Mouse (Mus musculus) kidney, adult 11 months (tissue): ENCODE measurements around the gene Akt3.
A peak's percentile ranks its signal among the peaks of the same experiment; 100 is the strongest.

Experiments used
- DNase-seq: peaks from one replicate; pipeline ENCODE4 v3.0.0; 2022

The Akt3 gene

DNA sequence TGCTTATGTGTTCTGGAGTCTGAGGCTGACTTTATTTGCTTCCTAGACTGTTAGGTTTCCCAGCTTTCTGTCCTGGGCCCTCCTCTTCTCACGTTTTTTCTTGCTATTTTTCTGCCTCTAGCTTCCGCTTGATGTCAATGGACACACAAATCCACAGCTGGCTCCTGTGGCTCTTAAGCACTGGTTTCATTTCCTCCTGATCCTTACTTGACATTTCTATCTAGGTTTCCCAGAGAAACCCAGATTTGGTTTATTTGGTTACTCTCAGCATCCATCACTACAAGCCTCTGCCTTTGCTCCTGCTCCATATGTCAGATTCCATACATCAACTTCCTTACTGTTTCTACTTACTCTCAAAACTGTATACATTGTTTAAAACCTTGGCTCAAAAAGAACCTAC lies 211.0 kb downstream of the Akt3 start:
- DNase-seq, result no peak

DNA sequence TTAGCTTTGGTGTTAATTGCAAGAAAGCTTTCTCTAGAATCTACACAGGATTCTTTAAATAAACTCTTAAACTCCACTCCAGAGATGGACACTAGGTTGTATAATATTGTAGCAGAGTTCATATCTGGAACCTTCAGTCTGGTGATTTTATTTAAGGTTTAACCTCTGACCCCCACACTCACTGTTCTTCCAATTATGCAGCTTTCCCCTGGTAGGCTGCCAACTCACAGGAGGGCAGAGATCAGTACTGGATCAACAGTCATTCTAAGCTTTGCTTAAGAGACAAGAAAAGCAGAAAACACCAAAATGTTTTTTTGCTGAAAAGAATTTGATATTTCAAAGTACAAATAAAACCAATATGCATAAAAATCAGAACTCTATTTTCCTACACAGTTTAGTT lies 212.1 kb downstream of the Akt3 start:
- peak; percentile 74 for DNase-seq

DNA sequence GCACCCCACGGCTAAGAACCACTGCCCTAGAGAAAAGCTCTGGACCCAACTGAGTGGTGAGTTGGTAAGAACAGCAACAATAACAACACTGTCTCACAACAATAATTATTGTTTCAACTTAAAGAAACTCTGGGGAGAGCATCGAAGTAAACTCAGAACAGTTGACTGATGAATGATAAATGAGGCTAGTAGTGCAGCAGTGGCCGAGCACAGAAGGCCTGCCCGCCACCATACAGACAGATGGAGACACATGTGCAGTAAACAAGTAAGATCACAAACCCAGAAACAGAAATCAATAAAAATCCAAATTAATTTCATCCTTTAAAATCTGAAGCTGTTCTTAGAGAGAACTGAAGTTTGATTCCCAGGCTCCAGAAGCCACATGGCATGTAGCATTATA lies 217.9 kb downstream of the Akt3 start:
- DNase-seq, result no peak

DNA sequence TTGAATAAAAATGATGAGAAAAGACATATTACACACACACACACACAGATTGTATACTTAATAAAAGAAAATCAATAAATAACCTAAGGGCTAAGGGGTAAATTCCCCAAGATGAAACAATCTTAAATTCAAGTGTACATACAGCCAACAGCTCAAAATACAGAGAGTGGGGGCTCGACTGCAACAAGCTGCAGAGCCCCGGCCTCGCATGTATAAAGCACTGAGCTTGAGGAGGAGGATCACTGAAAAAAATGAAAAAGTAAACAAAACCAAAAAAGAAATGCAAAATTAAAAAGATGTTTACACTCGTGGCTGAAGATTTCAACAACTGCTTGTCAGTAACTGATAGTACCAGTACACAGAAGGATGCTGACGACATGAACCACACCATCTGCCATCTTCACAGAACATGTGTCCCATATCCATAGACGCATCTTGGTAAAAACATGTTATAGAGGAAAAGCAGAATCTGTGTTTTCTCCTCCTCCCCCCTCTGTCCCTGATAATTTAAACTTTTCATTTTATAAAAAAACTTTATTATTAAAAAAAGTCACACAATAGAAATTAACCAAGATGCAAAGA lies 218.8 kb downstream of the Akt3 start:
- DNase-seq, result no peak

DNA sequence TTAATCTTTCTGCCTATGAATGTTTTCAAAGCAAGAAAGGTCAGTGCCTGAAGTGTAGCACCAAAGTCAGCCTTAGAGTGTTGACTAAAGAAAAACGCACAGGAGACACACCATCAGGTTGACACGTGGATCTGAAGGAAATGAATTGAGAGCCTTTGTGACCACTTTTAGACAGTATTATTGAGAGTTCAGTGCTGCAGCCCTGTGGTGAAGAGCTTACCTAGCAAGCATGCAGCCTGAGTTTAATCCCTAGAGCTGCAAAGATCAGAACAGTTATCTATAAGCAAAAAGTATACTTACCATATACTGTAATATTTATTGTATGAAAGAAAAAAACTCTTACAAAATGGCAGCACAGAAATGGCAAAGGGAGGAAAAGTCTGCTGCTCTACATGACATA lies 219.6 kb downstream of the Akt3 start:
- no peak for DNase-seq

DNA sequence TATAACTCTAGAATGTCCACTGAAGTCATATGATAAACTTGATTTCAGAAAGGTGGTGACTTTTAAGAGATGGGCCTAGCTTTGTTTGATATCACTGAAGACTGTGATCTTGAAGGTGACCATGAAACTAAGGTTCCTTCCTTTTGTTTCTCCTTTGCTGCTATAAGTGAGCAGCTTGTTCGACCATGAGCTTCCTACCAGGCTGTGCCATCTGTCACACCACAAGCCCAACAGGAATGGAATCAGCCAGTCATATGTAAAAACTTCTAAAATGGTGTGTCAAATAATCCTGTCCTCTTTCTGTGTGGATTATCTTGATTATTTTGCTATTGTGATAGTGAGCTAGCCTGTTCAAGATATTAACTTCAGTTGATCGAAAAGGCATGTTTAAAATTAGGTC lies 222.5 kb downstream of the Akt3 start:
- DNase-seq, result no peak

DNA sequence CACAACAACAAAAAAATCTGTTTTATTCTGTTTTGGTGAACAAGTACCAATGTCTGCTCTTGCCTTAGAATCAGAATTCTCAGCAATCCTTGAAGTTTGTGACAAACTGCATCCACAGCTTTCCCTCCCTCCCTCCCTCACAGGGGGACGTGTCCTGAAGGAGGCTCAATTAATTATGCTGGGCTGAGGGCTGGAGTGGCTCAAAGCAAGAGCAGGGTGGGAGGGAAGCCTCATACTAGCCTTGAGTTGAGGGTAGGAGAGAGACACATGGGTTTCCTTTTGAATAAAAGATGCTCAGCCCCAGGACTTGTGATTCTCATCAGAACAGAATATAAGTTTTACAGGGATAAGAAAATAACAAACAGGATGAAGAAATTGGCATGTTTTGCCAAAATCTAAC lies 225.8 kb downstream of the Akt3 start:
- DNase-seq, result no peak

DNA sequence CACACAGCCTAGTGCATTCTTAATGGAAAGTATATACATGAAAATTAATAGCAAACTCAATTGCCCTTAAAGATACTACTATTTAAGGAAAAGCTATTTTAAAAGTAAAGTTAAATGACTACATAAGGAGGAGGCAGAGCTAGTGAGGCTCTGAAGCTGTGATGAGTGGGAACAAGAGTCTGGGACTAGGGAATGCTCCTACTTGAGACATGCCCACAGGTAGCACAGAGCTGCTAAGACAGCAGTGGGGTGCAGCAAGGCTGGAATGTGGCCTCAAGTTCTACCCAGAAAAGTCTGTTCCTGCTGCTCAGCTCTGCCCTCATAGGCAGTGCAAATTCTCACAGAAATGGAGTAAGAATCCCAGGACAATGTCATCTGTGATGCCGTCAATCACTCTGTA lies 226.8 kb downstream of the Akt3 start:
- DNase-seq, result no peak

DNA sequence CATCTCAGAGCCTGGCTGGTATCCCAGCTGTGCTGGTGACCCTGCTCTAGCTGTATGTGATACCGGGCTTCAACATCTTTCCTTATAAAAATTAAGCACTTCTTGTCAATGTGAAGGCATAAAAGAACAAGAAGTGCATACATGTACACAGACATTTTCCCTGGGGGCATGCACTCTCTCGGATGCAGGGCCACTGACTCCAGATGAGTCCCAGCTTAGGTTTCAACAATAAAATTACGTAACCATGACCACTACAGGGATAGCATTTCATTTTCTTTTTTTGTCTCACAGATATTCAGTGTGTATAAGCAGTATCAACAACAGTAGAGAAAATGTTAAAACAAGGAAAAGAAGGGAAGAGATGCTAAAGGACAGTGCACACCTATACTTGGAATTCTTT lies 227.3 kb downstream of the Akt3 start:
- DNase-seq, result no peak

DNA sequence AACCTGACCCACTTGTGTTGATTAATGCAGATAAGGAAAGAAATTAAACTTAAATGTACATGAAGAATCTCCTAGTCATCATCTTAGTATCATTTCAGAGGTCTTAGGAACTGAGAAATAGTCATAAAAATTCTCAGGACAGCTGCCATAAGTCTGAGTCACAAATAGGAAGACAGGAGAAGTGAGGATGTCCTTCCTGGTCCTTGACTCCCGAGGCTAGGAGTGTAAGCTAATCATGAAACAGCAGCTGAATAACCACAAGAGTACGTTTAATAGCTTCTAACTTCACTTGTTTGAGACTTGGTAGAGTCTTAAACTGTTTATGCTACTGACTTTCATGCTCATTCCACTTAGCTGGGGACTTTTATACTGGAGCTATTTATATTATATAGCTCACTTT lies 229.0 kb downstream of the Akt3 start:
- DNase-seq, result no peak

DNA sequence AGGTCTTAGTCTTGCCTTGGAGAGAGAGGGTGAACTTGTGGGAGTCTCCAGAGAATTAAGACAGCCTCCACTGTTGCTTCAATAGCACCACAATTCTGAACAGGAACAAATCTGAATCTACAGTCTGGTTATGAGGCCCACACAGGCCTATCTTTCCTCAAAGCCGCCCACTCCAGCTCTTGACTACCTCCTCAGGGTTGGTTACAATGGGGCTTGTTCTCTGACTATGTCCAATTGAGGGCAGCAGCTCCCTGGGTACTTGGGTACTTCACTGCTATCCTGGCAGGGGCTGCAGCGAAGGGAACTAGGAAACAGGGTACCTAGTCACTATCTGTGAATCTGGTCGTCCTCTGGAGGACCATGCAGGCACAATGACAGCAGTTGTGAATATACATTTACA lies 230.3 kb downstream of the Akt3 start:
- DNase-seq, result no peak

DNA sequence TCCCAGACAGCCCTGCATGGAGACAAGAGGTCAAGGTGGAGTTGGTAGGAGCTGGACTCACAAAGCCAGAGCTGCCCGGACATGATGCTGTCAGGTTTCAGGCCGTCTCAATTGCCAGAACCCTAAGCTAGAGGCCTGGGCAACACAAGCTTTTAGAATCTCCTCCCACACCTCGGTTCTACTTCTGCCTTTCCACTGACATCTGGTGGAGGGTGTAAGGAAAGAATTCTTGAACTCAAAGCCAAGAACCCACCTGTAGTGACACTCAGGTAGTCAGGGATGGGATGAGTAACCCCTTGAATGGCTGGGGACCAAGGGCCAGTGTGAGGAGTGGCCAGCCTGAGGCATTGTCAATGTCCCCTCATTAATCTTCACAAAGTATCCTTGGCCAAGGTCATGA lies 235.3 kb downstream of the Akt3 start:
- no peak for DNase-seq

DNA sequence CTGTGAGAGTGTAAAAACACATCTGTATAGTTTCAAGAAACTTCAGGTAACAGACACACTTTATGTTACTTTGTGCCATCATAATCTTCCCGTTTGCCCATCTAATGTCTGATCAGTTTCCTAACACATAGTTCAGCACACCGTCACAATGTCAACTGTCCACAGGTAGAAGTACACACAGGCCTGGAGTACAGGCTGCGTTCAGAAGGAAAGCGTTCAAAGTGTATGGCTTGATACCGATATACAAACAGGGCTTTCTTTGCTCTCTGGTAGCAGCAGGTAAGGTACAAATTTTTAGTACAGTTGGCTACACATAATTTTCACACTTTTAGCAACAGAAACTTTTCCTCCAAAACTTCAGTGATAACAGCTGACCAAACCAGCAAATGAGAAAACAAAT lies 238.3 kb downstream of the Akt3 start:
- no peak for DNase-seq

DNA sequence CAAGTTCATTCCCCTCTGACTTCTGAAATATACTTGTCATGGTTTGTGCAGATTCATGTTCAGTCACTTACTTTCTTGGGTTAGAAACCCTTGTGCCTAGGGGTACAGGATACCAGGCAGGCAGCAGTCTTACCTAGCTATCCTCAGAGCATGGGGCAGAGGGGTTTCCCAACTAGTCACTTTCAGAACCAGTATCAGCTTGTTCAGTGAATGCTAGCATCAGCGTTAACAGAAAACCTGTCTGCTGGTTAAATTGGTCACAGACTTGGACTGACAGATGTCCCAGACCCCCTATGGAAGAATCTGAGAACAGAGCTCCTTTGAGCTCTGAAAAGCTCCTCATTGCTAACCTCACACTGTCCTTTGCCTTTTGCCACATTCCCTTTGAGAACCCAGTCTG lies 239.3 kb downstream of the Akt3 start:
- no peak for DNase-seq

DNA sequence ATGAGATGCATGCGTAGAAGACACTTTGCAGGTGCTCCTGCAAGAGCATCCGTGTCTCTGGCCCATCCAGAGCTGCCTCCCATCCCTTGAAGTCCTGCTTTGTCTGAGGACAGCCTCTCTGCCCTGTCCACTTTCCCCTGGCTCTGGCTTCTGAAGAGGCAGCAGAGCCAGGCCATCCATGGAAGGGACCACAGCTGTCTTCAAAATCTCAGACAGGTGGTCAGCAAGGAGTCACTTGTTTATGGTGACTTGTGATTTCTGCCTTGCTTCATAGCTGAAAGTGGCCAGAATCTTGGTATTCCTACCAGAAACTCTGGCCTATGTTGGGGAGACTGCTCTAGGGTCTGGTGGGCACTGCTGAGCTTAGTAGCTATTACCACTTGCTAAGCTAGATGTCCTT lies 241.3 kb downstream of the Akt3 start:
- no peak for DNase-seq

DNA sequence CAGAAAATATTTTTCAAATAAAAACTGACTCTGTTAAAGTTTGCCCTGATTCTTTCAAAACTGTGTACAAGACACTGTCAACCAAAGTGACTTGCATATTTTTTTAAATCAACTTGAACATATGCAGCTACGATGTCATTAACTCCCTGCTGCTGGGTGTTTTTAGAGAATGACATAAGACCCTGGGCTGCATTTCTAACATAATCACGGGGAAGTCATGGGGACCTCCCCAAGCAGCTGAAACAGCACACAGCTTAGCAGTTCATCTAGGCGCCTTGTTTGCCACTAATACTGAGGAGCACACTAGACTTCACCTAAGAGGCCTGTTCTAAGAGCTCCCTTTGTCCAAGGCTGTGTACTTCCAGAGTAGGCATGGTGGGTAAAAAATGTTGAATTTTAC lies 242.1 kb downstream of the Akt3 start:
- no peak for DNase-seq

DNA sequence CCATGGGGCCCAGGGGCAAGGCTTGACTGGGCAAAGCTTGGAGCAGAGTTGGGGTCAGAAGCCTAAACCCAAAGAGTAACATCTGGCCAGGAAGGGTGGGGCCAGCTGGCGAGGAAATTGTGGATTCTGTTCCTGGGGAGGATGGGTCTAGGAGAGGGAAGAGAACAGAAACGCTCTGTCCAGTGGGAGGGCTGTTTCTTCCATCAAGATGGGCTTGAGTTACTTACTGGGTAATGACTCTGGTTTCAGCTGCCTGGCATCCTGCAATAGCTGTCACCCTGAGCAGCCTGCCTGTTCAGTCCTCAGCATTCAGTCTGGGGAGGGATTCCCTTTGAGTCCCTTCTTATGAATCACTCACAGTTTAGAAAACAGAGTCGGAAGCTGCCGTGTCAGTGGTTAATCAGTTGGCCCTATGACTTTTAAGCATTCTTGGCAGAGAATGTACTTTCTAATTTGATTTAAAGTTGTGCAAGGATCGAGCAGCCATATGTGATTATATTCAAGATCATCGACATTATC lies 243.0 kb downstream of the Akt3 start:
- no peak for DNase-seq

DNA sequence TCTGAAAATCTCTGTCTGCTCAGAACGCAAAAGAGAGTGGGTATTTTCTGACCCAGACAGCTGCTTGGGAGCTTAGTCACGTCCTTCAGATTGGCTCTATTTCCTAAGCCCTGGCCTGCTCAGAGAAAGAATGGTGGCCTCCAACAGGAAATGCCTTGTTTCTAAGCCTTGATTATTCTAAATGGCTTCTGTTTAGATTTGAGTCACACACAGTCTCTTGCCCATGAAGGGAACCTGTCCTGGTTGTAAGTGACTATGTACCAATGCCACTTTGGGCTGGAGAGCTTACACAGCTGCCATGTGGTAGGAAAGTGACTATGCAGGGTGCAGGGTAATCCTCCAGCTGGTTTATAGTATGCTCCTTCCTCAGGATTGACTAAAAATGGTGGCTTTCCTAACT lies 243.7 kb downstream of the Akt3 start:
- DNase-seq, result no peak

DNA sequence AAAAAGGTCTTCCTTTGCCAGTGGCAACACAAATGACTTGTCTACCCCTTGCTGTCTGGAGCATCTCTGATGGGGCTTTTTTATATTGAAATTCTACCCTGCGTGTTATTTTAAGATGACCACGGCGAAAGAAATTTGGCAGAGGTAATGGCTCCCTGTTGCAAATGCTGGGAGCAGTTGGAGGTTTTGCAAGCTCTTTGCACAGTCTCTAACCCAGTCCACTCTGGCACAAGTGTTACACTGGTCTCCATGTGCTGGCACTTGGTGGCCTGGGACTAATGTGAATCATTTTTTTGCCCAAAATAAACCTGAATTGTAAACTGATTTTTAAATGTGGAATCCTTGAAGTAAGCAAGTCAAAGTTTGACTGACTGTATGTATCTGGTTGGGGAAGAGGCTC lies 244.2 kb downstream of the Akt3 start:
- DNase-seq, result no peak

DNA sequence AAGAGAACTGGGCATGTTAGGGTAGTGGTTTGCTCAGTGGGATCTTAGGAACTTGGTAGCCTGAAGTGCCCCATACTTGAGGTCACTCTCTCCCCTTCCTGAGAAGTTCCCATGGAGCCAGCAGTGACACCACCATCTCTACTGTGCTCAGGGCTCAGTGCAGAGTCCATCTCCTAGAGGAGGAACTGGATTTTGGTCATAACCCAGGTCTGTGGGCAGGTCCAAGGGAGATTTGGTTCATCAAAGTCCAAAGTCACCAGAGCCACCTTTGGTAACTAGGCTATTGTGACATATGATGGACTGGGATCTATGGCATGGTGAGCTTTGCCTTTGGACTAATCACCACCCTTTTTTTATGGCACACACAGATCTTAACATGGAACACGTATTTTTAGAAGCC lies 244.7 kb downstream of the Akt3 start:
- no peak for DNase-seq

DNA sequence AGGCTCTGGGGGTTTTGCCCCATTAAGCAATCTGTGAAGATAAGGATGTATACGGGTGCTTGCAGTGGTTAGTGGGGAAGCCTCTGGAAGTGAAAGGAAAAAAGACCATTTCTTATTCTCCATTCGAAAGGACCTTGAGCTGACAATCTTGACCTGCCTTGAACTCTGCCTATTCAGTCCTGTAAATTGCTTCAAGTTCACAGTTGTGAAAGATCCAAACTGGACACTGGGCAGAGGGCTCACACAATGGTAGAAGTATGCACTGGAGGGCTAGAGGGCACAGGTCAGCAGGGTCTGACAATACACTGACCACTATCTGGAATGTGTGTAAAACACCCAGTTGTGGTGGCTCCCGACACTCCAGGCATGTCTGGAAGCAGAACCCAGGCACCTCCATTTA lies 245.2 kb downstream of the Akt3 start:
- no peak for DNase-seq

DNA sequence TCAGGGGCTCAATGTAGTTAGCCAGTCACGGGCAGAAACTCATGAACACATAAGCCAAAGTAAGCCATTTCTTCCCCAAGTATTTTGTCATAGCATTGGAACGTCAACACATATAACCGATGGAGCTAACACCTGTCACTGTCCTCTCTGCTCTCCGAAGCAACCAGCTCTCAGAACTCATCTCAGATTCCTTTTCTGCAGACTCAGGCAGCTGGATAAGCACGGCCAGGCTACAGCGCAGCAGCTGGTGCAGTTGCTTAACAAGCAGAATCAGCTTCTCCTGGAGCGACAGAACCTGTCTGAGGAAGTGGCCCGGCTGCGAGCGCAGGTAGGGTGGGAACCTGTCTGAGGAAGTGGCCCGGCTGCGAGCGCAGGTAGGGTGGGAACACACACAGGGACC lies 246.3 kb downstream of the Akt3 start:
- no peak for DNase-seq

DNA sequence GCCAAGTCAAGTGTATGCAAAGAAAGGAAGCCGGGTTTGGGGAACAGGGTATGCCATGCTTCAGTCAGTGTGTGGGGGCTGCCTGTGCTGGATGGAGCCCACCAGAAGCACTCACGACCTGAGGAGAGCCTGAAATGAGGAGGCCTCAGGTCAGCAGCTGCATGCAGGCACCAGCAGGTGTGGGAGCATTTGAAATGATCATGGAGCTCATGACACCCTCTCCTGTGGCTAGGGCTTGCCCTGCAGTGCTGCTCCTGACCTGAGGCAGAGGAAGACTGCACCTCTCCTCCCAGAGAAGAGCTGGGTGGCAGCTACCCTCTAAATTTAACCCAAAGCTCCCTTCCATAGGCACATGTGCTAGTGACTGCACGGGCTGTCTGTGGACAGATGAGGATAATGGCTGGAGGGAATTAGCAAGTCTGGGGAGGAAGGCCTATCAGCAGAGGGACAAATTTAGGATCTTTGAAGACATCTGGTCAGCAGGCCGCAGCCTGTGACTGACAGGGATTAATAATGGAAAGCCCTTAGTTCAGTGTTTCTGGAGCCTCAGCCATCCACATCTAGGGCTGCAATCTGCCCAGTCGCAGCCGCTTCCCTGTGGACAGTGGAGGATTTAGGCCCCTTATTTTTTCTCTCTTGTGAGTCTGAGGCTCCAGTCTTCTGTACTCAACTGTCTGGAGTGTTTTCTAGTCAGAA lies 247.2 kb downstream of the Akt3 start:
- DNase-seq, result no peak

DNA sequence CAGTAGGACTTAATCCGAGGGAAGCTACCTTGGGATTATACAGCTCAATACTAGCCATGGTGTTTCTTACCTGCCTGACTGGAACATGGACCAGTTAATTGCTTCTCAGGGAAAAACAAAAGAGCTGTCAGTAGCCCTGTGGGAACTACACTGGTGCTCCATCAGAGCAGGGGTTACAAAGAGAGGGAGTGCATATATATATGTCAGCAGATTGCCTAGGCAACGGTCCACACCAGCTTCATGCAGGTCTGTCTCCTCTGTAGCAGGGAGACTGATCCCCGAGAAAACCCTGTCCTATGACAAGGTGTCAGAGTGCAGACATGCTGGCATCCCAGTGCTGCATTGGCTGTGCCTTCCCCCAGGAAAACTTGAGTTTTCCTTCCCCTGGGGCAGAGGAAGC lies 248.0 kb downstream of the Akt3 start:
- no peak for DNase-seq

DNA sequence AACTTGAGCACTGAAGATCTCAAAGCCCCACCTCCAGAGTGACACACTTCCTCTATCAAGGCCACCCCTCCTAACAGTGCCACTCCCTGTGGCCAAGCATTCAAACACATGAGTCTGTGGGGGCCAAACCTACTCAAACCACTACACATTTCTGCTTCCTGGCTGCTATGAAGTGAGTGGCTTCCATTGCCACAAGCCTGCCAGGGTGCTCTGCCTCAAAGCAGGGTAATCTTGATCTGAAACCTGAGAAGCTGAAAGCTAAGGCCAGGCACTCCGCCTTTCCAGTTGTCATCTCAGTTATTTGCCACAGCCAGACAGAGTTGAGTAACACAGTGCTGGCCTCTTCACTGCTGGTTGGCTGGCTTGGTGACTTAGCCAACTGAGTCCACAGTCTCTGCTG lies 249.2 kb downstream of the Akt3 start:
- no peak for DNase-seq
